Mouse (Mus musculus) brain, embryonic 14.5 days (tissue): ENCODE data around the gene Pxmp4.

Experiments
- CTCF ChIP-seq: fragments of 200-500 bp; IDR thresholded peaks from 2 replicates; pipeline ENCODE4 v1.5.1; 2012; ENCODE audit warnings: inconsistent platforms, mild to moderate bottlenecking, moderate library complexity, borderline replicate concordance; ENCODE audit not compliant: insufficient read depth, insufficient read length; ENCODE audit errors: extremely low read depth
- POLR2A ChIP-seq: fragments of 200-500 bp; IDR thresholded peaks from 2 replicates; pipeline ENCODE4 v1.6.1; 2012; ENCODE audit warnings: mild to moderate bottlenecking, inconsistent platforms, borderline replicate concordance; ENCODE audit not compliant: poor library complexity, insufficient read depth, insufficient read length, severe bottlenecking; ENCODE audit errors: extremely low read depth

DNA sequence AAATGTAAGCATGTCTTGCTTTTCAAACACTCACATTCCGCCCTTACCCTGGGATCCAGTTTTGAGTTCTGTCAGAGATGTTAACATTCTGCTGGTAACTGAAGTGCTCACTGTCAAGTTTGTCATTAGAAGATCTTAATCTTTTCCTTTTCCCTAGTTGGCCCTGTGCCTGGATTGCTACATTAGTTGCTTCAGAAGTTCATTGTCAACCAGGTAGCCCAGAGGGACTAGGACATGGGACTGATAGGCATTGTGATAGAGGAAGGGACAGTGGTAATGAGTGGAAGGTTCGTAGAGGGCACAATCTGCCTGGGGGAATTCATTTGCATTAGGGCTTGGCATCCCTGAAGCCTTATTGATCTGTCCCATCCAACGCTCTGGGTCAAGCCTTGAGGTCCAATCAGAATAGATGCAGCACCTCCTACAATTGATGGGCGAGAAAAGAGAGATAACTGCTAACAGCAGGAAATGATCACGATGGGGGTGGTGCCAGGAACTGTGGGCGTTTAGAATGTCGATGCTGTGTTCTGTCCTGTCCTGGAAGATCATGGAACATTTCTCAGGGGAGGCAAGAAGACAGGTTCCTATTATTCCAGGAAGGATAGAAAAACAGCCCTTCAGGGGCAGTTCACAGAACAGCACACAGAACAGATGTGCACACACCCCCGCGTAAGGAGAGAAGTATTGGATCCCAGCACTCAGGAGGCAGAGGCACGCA lies 5.7 kb upstream of the Pxmp4 start:
- TF ChIP-seq CTCF: no peak
- no peak for TF ChIP-seq POLR2A
